Mouse (Mus musculus) ES-E14 (cell line): ENCODE results near the gene Iffo2.

ENCODE experiments used
- CHD2 ChIP-seq: IDR thresholded peaks from 2 replicates; pipeline ENCODE4 v1.6.1; 2014; ENCODE audit warnings: mild to moderate bottlenecking, low read depth, low read length, inconsistent platforms
- HCFC1 ChIP-seq: IDR thresholded peaks from 2 replicates; pipeline ENCODE4 v1.6.1; 2012; ENCODE audit warnings: low read length, inconsistent platforms, borderline replicate concordance; ENCODE audit not compliant: insufficient read depth
- MAFK ChIP-seq: IDR thresholded peaks from 2 replicates; pipeline ENCODE4 v1.6.1; 2014; ENCODE audit warnings: mild to moderate bottlenecking, low read depth, low read length, inconsistent platforms; ENCODE audit not compliant: insufficient read depth
- ZC3H11A ChIP-seq: IDR thresholded peaks from 2 replicates; pipeline ENCODE4 v1.6.1; 2012; ENCODE audit warnings: low read depth, mild to moderate bottlenecking, inconsistent platforms, low read length, borderline replicate concordance
- ZNF384 ChIP-seq: IDR thresholded peaks from 2 replicates; pipeline ENCODE4 v1.6.1; 2012; ENCODE audit warnings: low read depth, low read length, inconsistent platforms

DNA sequence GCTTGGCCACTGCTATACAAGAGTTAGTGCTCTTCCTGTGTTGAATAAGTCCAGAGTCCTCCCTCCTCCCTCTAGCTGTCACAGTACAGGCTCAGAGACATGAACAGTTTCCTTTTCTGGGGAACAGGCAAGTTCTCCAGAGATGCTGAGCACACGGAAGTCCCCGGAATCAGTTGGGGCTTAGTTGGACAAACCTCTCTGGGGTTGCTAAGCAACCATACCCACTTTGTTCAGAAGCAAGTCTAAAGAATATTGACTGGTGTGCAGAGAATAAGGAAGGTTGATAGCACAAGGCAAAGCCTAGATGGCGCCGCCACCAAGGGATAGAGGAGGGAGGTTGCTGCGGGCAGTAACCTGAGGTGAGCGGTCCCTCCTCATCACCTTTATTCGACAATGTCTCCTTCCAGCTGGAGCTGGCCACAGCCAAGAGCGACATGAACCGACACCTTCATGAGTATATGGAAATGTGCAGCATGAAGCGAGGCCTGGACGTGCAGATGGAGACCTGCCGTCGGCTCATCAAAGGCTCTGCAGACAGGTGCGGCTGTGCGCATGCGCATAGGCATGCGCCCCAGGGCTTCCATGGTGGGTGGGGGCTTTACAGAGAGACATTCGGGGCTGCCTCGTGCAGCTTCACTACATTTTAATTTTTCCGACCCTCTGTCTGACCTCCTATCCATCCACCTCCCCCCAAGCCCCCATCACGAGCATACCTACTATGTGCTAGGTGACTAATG, 84.3 kb downstream of the Iffo2 start:
- TF ChIP-seq CHD2 (no peak), MAFK (no peak), HCFC1 (no peak), ZC3H11A (no peak), ZNF384 (no peak)
